Mouse (Mus musculus) lung, embryonic 16.5 days (tissue): ENCODE data around the gene Sema6b. TPM values are rescaled to one million over a fixed set of nuclear protein-coding genes. Genes with fewer than 3 reads are reported as not detected.
A peak's percentile ranks its signal among the peaks of the same experiment; 100 is the strongest.
"Not testable (repeated sequence)": the region's sequence is repeated elsewhere in the genome, so short reads cannot be mapped to it uniquely, and the experiment has no call there.

Experiments
- ATAC-seq: fragments of 200-750 bp; cut with Nextera tagmentation; 2 replicates; pipeline ENCODE4 v1.8.0; 2017; ENCODE audit warnings: low read depth, mild to moderate bottlenecking, moderate library complexity
- H3K27ac ChIP-seq: fragments of 300-500 bp; sonication (generic); 2 replicates; pipeline ENCODE4 v1.5.1; 2014; ENCODE audit warnings: mild to moderate bottlenecking, control low read depth, low read length
- H3K27me3 ChIP-seq: fragments of 300-500 bp; sonication (generic); 2 replicates; pipeline ENCODE4 v1.6.1; 2014; ENCODE audit warnings: low read depth, low read length, mixed read lengths; ENCODE audit not compliant: control insufficient read depth, insufficient read depth
- H3K36me3 ChIP-seq: fragments of 300-500 bp; sonication (generic); 2 replicates; pipeline ENCODE4 v1.6.1; 2014; ENCODE audit warnings: low read length; ENCODE audit not compliant: control insufficient read depth, insufficient read depth
- H3K4me1 ChIP-seq: fragments of 300-500 bp; sonication (generic); replicated peaks from 2 replicates; pipeline ENCODE4 v1.6.1; 2014; ENCODE audit warnings: low read length, mixed read lengths; ENCODE audit not compliant: control insufficient read depth, insufficient read depth
- H3K4me2 ChIP-seq: fragments of 300-500 bp; sonication (generic); 2 replicates; pipeline ENCODE4 v1.6.1; 2014; ENCODE audit warnings: low read depth, low read length, control low read depth
- H3K4me3 ChIP-seq: fragments of 300-500 bp; sonication (generic); 2 replicates; pipeline ENCODE4 v1.5.1; 2014; ENCODE audit warnings: mild to moderate bottlenecking, low read length, control low read depth
- H3K9ac ChIP-seq: fragments of 300-500 bp; sonication (generic); 2 replicates; pipeline ENCODE4 v1.6.1; 2014; ENCODE audit warnings: low read length, control low read depth
- H3K9me3 ChIP-seq: fragments of 300-500 bp; sonication (generic); 2 replicates; pipeline ENCODE4 v1.6.1; 2016; ENCODE audit warnings: low read length; ENCODE audit not compliant: control insufficient read depth
- WGBS: fragments of 180-500 bp; shearing (Covaris S2); extraction: QIAGEN DNeasy Blood & Tissue Kit; methylation state at CpG from one replicate; pipeline ENCODE4 v1.1.7; 2014; 5-methylcytosine and 5-hydroxymethylcytosine counted together
- polyA plus RNA-seq: library from polyadenylated mRNA; unstranded; fragments of >200 nt; fragmentation: Nextera tagmentation; extraction: Ambion mirVana; gene quantifications from 2 replicates; pipeline ENCODE4 v1.2.1, GENCODE M21; 2015

The Sema6b gene
- polyA plus RNA-seq, 1 experiment from 2014 or later = 1.2 TPM

GRCm38 (mm10) chr17:56092312-56092711, 47.8 kb downstream of the Sema6b start:
- Histone ChIP-seq H3K4me1 (no peaks in the 10 kb centered on the region), H3K4me2 (no peak overlapping the region), H3K36me3 (peaks cover 24% of the 10 kb centered on the region), H3K4me3 (no peak overlapping the region), H3K27ac (no peak overlapping the region), H3K9ac (no peak overlapping the region), H3K9me3 (no peaks in the 10 kb centered on the region), H3K27me3 (no peaks in the 10 kb centered on the region)
- 81% methylated on average over 1 of the region's 1 CpGs for WGBS
- no peak for ATAC-seq

GRCm38 (mm10) chr17:56080781-56081585, 59.2 kb downstream of the Sema6b start:
- Histone ChIP-seq H3K27ac (no peak overlapping the region), H3K4me3 (peak overlapping the region; percentile 92), H3K36me3 (peaks cover 4% of the 10 kb centered on the region; the same call in 1 of the 2 replicates), H3K4me1 (peaks cover 15% of the 10 kb centered on the region), H3K27me3 (no peaks in the 10 kb centered on the region), H3K4me2 (peak overlapping the region; percentile 95), H3K9me3 (no peaks in the 10 kb centered on the region), H3K9ac (peak overlapping the region; percentile 85)
- 5% methylated on average over 8 of the region's 8 CpGs for WGBS
- no peak for ATAC-seq

GRCm38 (mm10) chr17:56079921-56080320, 60.2 kb downstream of the Sema6b start:
- peaks cover 21% of the 10 kb centered on the region for H3K4me1 ChIP-seq

GRCm38 (mm10) chr17:56078880-56079795, 61.0 kb downstream of the Sema6b start, which contains the start of gene Hdgfl2:
TSS of gene Hdgfl2 (plus strand) at chr17:56079634.
- Histone ChIP-seq H3K4me3 (peak within 1 kb of the TSS; percentile 92), H3K4me2 (peak within 1 kb of the TSS; percentile 95)

More at GRCm38 (mm10) chr17:56079921-56080320, 60.2 kb downstream of the Sema6b start:
- H3K27me3 ChIP-seq = no peaks in the 10 kb centered on the region
- peak overlapping the region; percentile 95 for H3K4me2 ChIP-seq
- peak overlapping the region; percentile 67 for H3K27ac ChIP-seq
- peaks cover 4% of the 10 kb centered on the region; the same call in 1 of the 2 replicates for H3K36me3 ChIP-seq
- peak overlapping the region; percentile 85 for H3K9ac ChIP-seq
- H3K9me3 ChIP-seq = no peaks in the 10 kb centered on the region
- peak overlapping the region; percentile 92 for H3K4me3 ChIP-seq
- WGBS = 1% methylated on average over 11 of the region's 11 CpGs
- no peak for ATAC-seq

GRCm38 (mm10) chr17:56078361-56078760, 61.8 kb downstream of the Sema6b start:
- 63% methylated on average over 9 of the region's 9 CpGs for whole genome bisulfite sequencing
- H3K4me3 ChIP-seq = peak overlapping the region; percentile 92

More at GRCm38 (mm10) chr17:56078880-56079795, 61.0 kb downstream of the Sema6b start, which contains the start of gene Hdgfl2:
- H3K27me3 ChIP-seq = no peaks in the 10 kb centered on the region
- peaks cover 23% of the 10 kb centered on the region for H3K4me1 ChIP-seq
- WGBS = under 1% methylated on average over 61 of the region's 61 CpGs
- H3K9ac ChIP-seq = peak within 1 kb of the TSS; percentile 85
- ATAC-seq = peak; percentile 93
- H3K36me3 ChIP-seq = peaks cover 4% of the 10 kb centered on the region; the same call in 1 of the 2 replicates
- peak within 1 kb of the TSS; percentile 67 for H3K27ac ChIP-seq
- no peaks in the 10 kb centered on the region for H3K9me3 ChIP-seq

GRCm38 (mm10) chr17:56077523-56077922, 62.6 kb downstream of the Sema6b start:
- 90% methylated on average over 5 of the region's 5 CpGs for WGBS
- Histone ChIP-seq H3K9me3 (no peaks in the 10 kb centered on the region), H3K27me3 (no peaks in the 10 kb centered on the region), H3K4me3 (no peak overlapping the region), H3K27ac (no peak overlapping the region), H3K36me3 (no peaks in the 10 kb centered on the region; the same call in 1 of the 2 replicates), H3K4me1 (peaks cover 27% of the 10 kb centered on the region), H3K9ac (no peak overlapping the region), H3K4me2 (no peak overlapping the region)
- no peak for ATAC-seq

More at GRCm38 (mm10) chr17:56078361-56078760, 61.8 kb downstream of the Sema6b start:
- H3K27me3 ChIP-seq, H3K9ac ChIP-seq, H3K36me3 ChIP-seq, H3K9me3 ChIP-seq, ATAC-seq: not testable (repeated sequence)
- H3K27ac ChIP-seq = peak overlapping the region; percentile 67
- peak overlapping the region; percentile 44 for H3K4me2 ChIP-seq
- peaks cover 27% of the 10 kb centered on the region for H3K4me1 ChIP-seq

- Histone ChIP-seq H3K27ac (peak within 1 kb of the TSS; percentile 99), H3K36me3 (peaks cover 18% of the 10 kb centered on the region), H3K4me2 (peak within 1 kb of the TSS; percentile 83), H3K4me3 (peak within 1 kb of the TSS; percentile 94), H3K4me1 (peaks cover 13% of the 10 kb centered on the region), H3K9ac (peak within 1 kb of the TSS; percentile 92), H3K9me3 (no peaks in the 10 kb centered on the region), H3K27me3 (no peaks in the 10 kb centered on the region)
- WGBS = under 1% methylated on average over 35 of the region's 35 CpGs
- ATAC-seq = peak; percentile 56
Measured at GRCm38 (mm10) chr17:56074827-56075208, 65.3 kb downstream of the Sema6b start, which contains the start of gene Ubxn6. TSS of gene Ubxn6 (minus strand) at chr17:56075028.

- WGBS = 9% methylated on average over 21 of the region's 22 CpGs
- peak; percentile 48 for ATAC-seq
Measured at GRCm38 (mm10) chr17:56074097-56074826, 65.9 kb downstream of the Sema6b start.

More at GRCm38 (mm10) chr17:56074097-56074826, 65.9 kb downstream of the Sema6b start:
- H3K9me3 ChIP-seq = no peaks in the 10 kb centered on the region
- H3K27ac ChIP-seq = peak overlapping the region; percentile 99
- peaks cover 13% of the 10 kb centered on the region for H3K4me1 ChIP-seq
- peaks cover 23% of the 10 kb centered on the region for H3K36me3 ChIP-seq
- H3K4me3 ChIP-seq = peak overlapping the region; percentile 94
- peak overlapping the region; percentile 83 for H3K4me2 ChIP-seq
- no peaks in the 10 kb centered on the region for H3K27me3 ChIP-seq
- peak overlapping the region; percentile 92 for H3K9ac ChIP-seq
